Mouse (Mus musculus): ENCODE measurements at regions not wholly inside any gene's neighbourhood (a gene's known extent, or its start where the extent isn't known, plus 50 kb on each side); places are given as distances from the start of the nearest gene placed in this dataset.

DNA sequence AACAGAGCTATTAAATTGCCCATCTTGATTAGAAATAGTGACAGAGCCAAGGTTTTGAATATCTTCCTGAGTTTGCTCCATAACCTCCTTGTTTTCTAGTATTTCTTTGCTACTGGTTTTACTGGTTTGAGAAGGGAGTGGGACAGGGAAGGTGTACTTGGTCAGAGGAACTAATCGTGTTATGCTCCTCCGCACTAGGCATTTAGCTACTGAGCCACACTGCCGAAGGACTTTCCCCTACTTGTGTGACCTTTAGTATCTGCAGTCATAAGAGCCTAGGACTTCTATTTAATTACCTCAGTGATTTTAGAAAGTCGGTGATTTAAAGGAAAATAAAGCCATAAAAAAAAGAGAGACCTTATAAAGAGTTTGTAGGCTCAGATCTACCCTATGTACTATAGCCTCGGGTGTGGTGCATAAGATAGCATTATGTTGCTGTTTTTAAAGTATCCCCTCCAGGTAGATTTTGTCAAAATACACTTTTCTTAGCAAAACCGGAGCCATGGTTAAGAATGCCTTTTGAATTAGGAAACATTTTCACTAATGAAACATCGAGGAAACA is 158.5 kb upstream of the Dpt start:
- TF ChIP-seq CTCF (IDR thresholded peaks at IDR 0.05; ENCODE audit: extremely low read depth, insufficient read depth, low read length) (no peak), POLR2A (IDR thresholded peaks at IDR 0.05; ENCODE audit: extremely low read depth, insufficient read depth, low read length) (no peak)

All from cortical plate, adult 2 months (tissue).